Mouse (Mus musculus) lung, embryonic 14.5 days (tissue): ENCODE measurements at regions not wholly inside any gene's neighbourhood (a gene's known extent, or its start where the extent isn't known, plus 50 kb on each side); places are given as distances from the start of the nearest gene placed in this dataset.

Experiments used
- ATAC-seq: fragments of 200-750 bp; cut with Nextera tagmentation; 2 replicates; pipeline ENCODE4 v1.8.0; 2017; ENCODE audit warnings: mild to moderate bottlenecking, moderate TSS enrichment, moderate library complexity; ENCODE audit not compliant: insufficient read depth
- DNase-seq: peaks from one replicate; pipeline ENCODE4 v3.0.0-alpha.2; 2015
- H3K27ac ChIP-seq: fragments of 300-500 bp; sonication (generic); 2 replicates; pipeline ENCODE4 v1.5.1; 2014; ENCODE audit warnings: low read depth, mild to moderate bottlenecking, moderate library complexity
- H3K27me3 ChIP-seq: fragments of 300-500 bp; sonication (generic); 2 replicates; pipeline ENCODE4 v1.6.1; 2014; ENCODE audit warnings: low read length, control low read depth; ENCODE audit not compliant: insufficient read depth
- H3K36me3 ChIP-seq: fragments of 300-500 bp; sonication (generic); 2 replicates; pipeline ENCODE4 v1.6.1; 2014; ENCODE audit warnings: control low read depth; ENCODE audit not compliant: insufficient read depth
- H3K4me1 ChIP-seq: fragments of 300-500 bp; sonication (generic); 2 replicates; pipeline ENCODE4 v1.6.1; 2014; ENCODE audit warnings: antibody characterized with exemption, control low read depth; ENCODE audit not compliant: insufficient read depth
- H3K4me2 ChIP-seq: fragments of 300-500 bp; sonication (generic); 2 replicates; pipeline ENCODE4 v1.6.1; 2014; ENCODE audit warnings: mild to moderate bottlenecking
- H3K4me3 ChIP-seq: fragments of 300-500 bp; sonication (generic); 2 replicates; pipeline ENCODE4 v1.5.1; 2014; ENCODE audit warnings: low read depth, low read length
- H3K9ac ChIP-seq: fragments of 300-500 bp; sonication (generic); 2 replicates; pipeline ENCODE4 v1.6.1; 2014
- H3K9me3 ChIP-seq: fragments of 300-500 bp; sonication (generic); 2 replicates; pipeline ENCODE4 v1.6.1; 2016; ENCODE audit warnings: low read depth, low read length, control low read depth
- CTCF ChIP-seq: IDR thresholded peaks from 2 replicates; pipeline ENCODE4 v1.5.1; 2016; ENCODE audit warnings: antibody characterized with exemption, low read depth
- WGBS: fragments of 180-500 bp; shearing (Covaris S2); extraction: QIAGEN DNeasy Blood & Tissue Kit; methylation state at CpG from one replicate; pipeline ENCODE4 v1.1.7; 2014; 5-methylcytosine and 5-hydroxymethylcytosine counted together

- Histone ChIP-seq H3K27me3 (no peaks in the 10 kb centered on the region), H3K4me3 (no peak overlapping the region), H3K4me1 (no peaks in the 10 kb centered on the region), H3K9ac (no peak overlapping the region), H3K27ac (no peak overlapping the region), H3K9me3 (no peaks in the 10 kb centered on the region), H3K36me3 (no peaks in the 10 kb centered on the region), H3K4me2 (no peak overlapping the region)
- 77% methylated on average over 10 of the region's 10 CpGs for WGBS
- ATAC-seq (no peak), DNase-seq (no peak)
- no peak for TF ChIP-seq CTCF
Observed at GRCm38 (mm10) chr3:115799326-115799725, 84.5 kb upstream of the S1pr1 start.

GRCm38 (mm10) chr3:115799981-115800380, 85.1 kb upstream of the S1pr1 start:
- H3K27me3 ChIP-seq = no peaks in the 10 kb centered on the region
- H3K4me3 ChIP-seq = no peak overlapping the region
- no peaks in the 10 kb centered on the region for H3K4me1 ChIP-seq
- no peaks in the 10 kb centered on the region for H3K9me3 ChIP-seq
- no peak for ATAC-seq
- no peak overlapping the region for H3K27ac ChIP-seq
- TF ChIP-seq CTCF = no peak
- no peak overlapping the region for H3K9ac ChIP-seq
- H3K36me3 ChIP-seq = no peaks in the 10 kb centered on the region
- whole genome bisulfite sequencing = 38% methylated on average over 2 of the region's 2 CpGs
- no peak overlapping the region for H3K4me2 ChIP-seq
- DNase-seq = no peak

GRCm38 (mm10) chr3:115800873-115801272, 86.0 kb upstream of the S1pr1 start:
- Histone ChIP-seq H3K4me2 (no peak overlapping the region), H3K27me3 (no peaks in the 10 kb centered on the region), H3K27ac (no peak overlapping the region), H3K9ac (no peak overlapping the region), H3K4me3 (no peak overlapping the region), H3K9me3 (no peaks in the 10 kb centered on the region), H3K4me1 (no peaks in the 10 kb centered on the region), H3K36me3 (no peaks in the 10 kb centered on the region)
- no peak for DNase-seq
- ATAC-seq = no peak
- TF ChIP-seq CTCF = no peak
- 20% methylated on average over 5 of the region's 5 CpGs for WGBS

GRCm38 (mm10) chr3:115801581-115802200, 85.9 kb upstream of the Dph5 start:
- H3K4me2 ChIP-seq = no peak overlapping the region
- no peak for DNase-seq
- ATAC-seq = no peak
- no peaks in the 10 kb centered on the region for H3K27me3 ChIP-seq
- no peak overlapping the region for H3K4me3 ChIP-seq
- TF ChIP-seq CTCF = no peak
- no peaks in the 10 kb centered on the region for H3K4me1 ChIP-seq
- H3K9ac ChIP-seq = no peak overlapping the region
- no peaks in the 10 kb centered on the region for H3K36me3 ChIP-seq
- no peaks in the 10 kb centered on the region for H3K9me3 ChIP-seq
- H3K27ac ChIP-seq = no peak overlapping the region
- WGBS = 66% methylated on average over 5 of the region's 5 CpGs

- no peak for ATAC-seq
- 50% methylated on average over 3 of the region's 3 CpGs for WGBS
- H3K9ac ChIP-seq = no peak overlapping the region
- no peak for TF ChIP-seq CTCF
- H3K36me3 ChIP-seq = no peaks in the 10 kb centered on the region
- no peak overlapping the region for H3K4me2 ChIP-seq
- no peak overlapping the region for H3K27ac ChIP-seq
- no peaks in the 10 kb centered on the region for H3K4me1 ChIP-seq
- no peaks in the 10 kb centered on the region for H3K9me3 ChIP-seq
- DNase-seq = no peak
- H3K27me3 ChIP-seq = no peaks in the 10 kb centered on the region
- H3K4me3 ChIP-seq = no peak overlapping the region
Observed at GRCm38 (mm10) chr3:115804616-115805015, 83.0 kb upstream of the Dph5 start.

GRCm38 (mm10) chr3:115807032-115807431, 80.6 kb upstream of the Dph5 start:
- no peak overlapping the region for H3K9ac ChIP-seq
- H3K4me2 ChIP-seq = no peak overlapping the region
- no peaks in the 10 kb centered on the region for H3K4me1 ChIP-seq
- no peaks in the 10 kb centered on the region for H3K27me3 ChIP-seq
- TF ChIP-seq CTCF = no peak
- DNase-seq (no peak), ATAC-seq (no peak)
- no peaks in the 10 kb centered on the region for H3K9me3 ChIP-seq
- H3K36me3 ChIP-seq = no peaks in the 10 kb centered on the region
- no peak overlapping the region for H3K4me3 ChIP-seq
- WGBS = 61% methylated on average over 3 of the region's 3 CpGs
- H3K27ac ChIP-seq = no peak overlapping the region

GRCm38 (mm10) chr3:115815168-115815567, 72.5 kb upstream of the Dph5 start:
- Histone ChIP-seq H3K4me3 (no peak overlapping the region), H3K27ac (peak overlapping the region; percentile 86), H3K4me2 (peak overlapping the region; percentile 41; the same call in 1 of the 2 replicates), H3K27me3 (no peaks in the 10 kb centered on the region), H3K9ac (no peak overlapping the region), H3K9me3 (no peaks in the 10 kb centered on the region), H3K36me3 (no peaks in the 10 kb centered on the region), H3K4me1 (0 out of 2 replicates have a peak, but pooled peaks cover 5% of the 10 kb centered on the region)
- TF ChIP-seq CTCF = no peak
- 19% methylated on average over 4 of the region's 4 CpGs for WGBS
- ATAC-seq (peak; percentile 65), DNase-seq (peak; percentile 46)
